Comparison of ENCODE assay signal across 7 mouse cellular contexts in the genomic region with DNA sequence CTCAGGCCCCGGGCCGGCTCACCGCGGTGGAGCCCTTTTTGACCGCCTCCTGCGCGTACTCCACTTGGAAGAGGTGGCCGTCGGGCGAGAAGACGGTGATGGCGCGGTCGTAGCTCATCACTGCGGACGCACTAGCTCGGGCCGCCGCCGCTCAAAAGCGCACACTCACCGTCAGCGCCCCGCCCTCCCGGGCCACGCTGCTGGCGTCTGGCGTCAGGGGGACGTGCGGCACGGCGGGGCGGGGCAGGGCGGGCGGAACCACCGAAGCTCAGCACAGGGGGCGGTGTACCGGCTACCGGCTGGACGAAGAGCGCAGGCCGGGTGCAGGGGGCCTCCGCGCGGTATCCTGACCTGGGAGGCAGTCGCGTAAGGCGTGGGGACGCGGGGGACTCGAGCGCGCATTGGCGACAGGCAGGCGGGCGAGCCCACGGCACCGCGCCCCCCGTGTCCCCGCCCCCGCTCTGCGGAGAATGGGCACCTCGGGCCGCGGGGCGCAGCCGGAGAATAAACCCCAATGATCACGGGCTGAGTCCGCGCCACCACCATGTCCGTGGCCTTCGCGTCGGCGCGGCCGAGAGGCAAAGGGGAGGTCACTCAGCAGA. TPM values are rescaled to one million over a fixed set of nuclear protein-coding genes. Genes with fewer than 3 reads are reported as not detected.
DNase-seq lines count a peak whose midpoint lies in the region; ATAC-seq lines count a peak whose summit lies in the region.

Psma7 (minus strand) TSS at position 178 of the 602 bp plus-strand sequence.
Ss18l1 (plus strand) TSS at position 254 of the 602 bp plus-strand sequence.

- H3K9me3 ChIP-seq in intestine, embryonic 16.5 days (ENCODE audit: control insufficient read depth, low read length): no peaks in the 10 kb centered on the region
- H3K9me3 ChIP-seq in midbrain, embryonic 11.5 days (ENCODE audit: control insufficient read depth, low read length): no peaks in the 10 kb centered on the region

- intact Hi-C loops in left cerebral cortex, postnatal 4 days (cut with DNase I): loop anchor here (5.0 kb wide), 2 partner anchors 65 to 125 kb away; partner anchors contain the start of gene Taf4

- H3K4me2 ChIP-seq in intestine, embryonic 16.5 days (ENCODE audit: low read depth, low read length): peak within 1 kb of the TSS; percentile 90
- peak within 1 kb of the TSS; percentile 81 for H3K4me2 ChIP-seq in midbrain, embryonic 11.5 days

- peaks cover 15% of the 10 kb centered on the region for H3K36me3 ChIP-seq in intestine, embryonic 16.5 days (ENCODE audit: control insufficient read depth, insufficient read depth, low read length)
- peaks cover 11% of the 10 kb centered on the region for H3K36me3 ChIP-seq in midbrain, embryonic 11.5 days (ENCODE audit: control insufficient read depth, insufficient read depth, low read length)

- H3K4me1 ChIP-seq in intestine, embryonic 16.5 days (ENCODE audit: control insufficient read depth, insufficient read depth, low read length): peaks cover 21% of the 10 kb centered on the region
- peaks cover 20% of the 10 kb centered on the region for H3K4me1 ChIP-seq in midbrain, embryonic 11.5 days (ENCODE audit: control insufficient read depth, insufficient read depth, low read length)

- H3K9ac ChIP-seq in intestine, embryonic 16.5 days (ENCODE audit: low read depth, low read length): peak within 1 kb of the TSS; percentile 91
- H3K9ac ChIP-seq in midbrain, embryonic 11.5 days (ENCODE audit: low read length): peak within 1 kb of the TSS; percentile 80

- ATAC-seq in intestine, embryonic 16.5 days: peak; percentile 97
- peak; percentile 94 for ATAC-seq in midbrain, embryonic 11.5 days (ENCODE audit: low FRiP score)

- under 1% methylated on average over 78 of the region's 78 CpGs for WGBS in intestine, embryonic 16.5 days
- WGBS in midbrain, embryonic 11.5 days: under 1% methylated on average over 75 of the region's 78 CpGs

- DNase-seq in adrenal gland, adult 8-10 months: peak; percentile 85
- peak; percentile 83 for DNase-seq in embryo, embryonic 11.5 days (ENCODE audit: low read depth, low spot score)
- DNase-seq in gastrocnemius, postnatal 4 days (ENCODE audit: low spot score in 2 of 2): peak; percentile 83 to 93
- DNase-seq in left cerebral cortex, postnatal 4 days: peak; percentile 95
- DNase-seq in midbrain, embryonic 11.5 days (ENCODE audit: low spot score, missing footprints): peak; percentile 99
- peak; percentile 94 for DNase-seq in right cerebral cortex, postnatal 4 days

- H3K27ac ChIP-seq in intestine, embryonic 16.5 days (ENCODE audit: low read length): peak within 1 kb of the TSS; percentile 84
- peak within 1 kb of the TSS; percentile 90 for H3K27ac ChIP-seq in midbrain, embryonic 11.5 days (ENCODE audit: low read depth, low read length)

- peak within 1 kb of the TSS; percentile 99 for H3K4me3 ChIP-seq in intestine, embryonic 16.5 days (ENCODE audit: low read length)
- peak within 1 kb of the TSS; percentile 98 for H3K4me3 ChIP-seq in midbrain, embryonic 11.5 days (ENCODE audit: low read depth, low read length)

- H3K27me3 ChIP-seq in intestine, embryonic 16.5 days (replicated peaks; ENCODE audit: control insufficient read depth, insufficient read depth, low read length): no peaks in the 10 kb centered on the region
- H3K27me3 ChIP-seq in midbrain, embryonic 11.5 days (ENCODE audit: control insufficient read depth, insufficient read depth, low read length): no peaks in the 10 kb centered on the region

RNA-seq across cellular contexts. Expression of gene Psma7, which starts in this region (rescaled TPM):
- total RNA-seq in adrenal gland, adult 8-10 months (2022): 100 to 1,000 TPM; 195 to 232 (median 215) TPM
- 100 to 1,000 TPM; 201 TPM for total RNA-seq in gastrocnemius, postnatal 4 days (2021)
- polyA plus RNA-seq in intestine, embryonic 16.5 days (2015; fragmentation: Nextera tagmentation; extraction: Ambion mirVana): 515 and 554 TPM in 2 replicates
- 100 to 1,000 TPM; 244 to 245 TPM for total RNA-seq in left cerebral cortex, postnatal 4 days (2021)
- 697 and 701 TPM in 2 replicates for polyA plus RNA-seq in midbrain, embryonic 11.5 days (2014; fragmentation: Nextera tagmentation; extraction: Ambion mirVana)

RNA-seq across cellular contexts. Expression of gene Ss18l1, which starts in this region (rescaled TPM):
- total RNA-seq in adrenal gland, adult 8-10 months (2022): 10 to 100 TPM in 3 of 4 experiments, 1 to 10 TPM in 1; 9.9 to 14.3 (median 11.7) TPM
- total RNA-seq in gastrocnemius, postnatal 4 days (2021): 1 to 10 TPM; 3.7 to 4.3 TPM
- 3.4 and 3.7 TPM in 2 replicates for polyA plus RNA-seq in intestine, embryonic 16.5 days (2015; fragmentation: Nextera tagmentation; extraction: Ambion mirVana)
- total RNA-seq in left cerebral cortex, postnatal 4 days (2021): 10 to 100 TPM; 59.2 to 60.9 TPM
- polyA plus RNA-seq in midbrain, embryonic 11.5 days (2014; fragmentation: Nextera tagmentation; extraction: Ambion mirVana): 14.6 and 17.8 TPM in 2 replicates

Comparison
In these comparisons a context has a peak if more than half of its experiments do, and no peak if none do; other contexts are left out.
1. Peak in every context shown above with its lines: DNase-seq, ATAC-seq, H3K4me3 ChIP-seq and H3K27ac ChIP-seq.